Mouse (Mus musculus) adrenal gland, adult 18-20 months (tissue): Measurements from ENCODE around the gene Fastkd5. TPM values are rescaled to one million over a fixed set of nuclear protein-coding genes. Genes with fewer than 3 reads are reported as not detected.

ENCODE experiments used
- DNase-seq, 2 experiments: peaks; one replicate each; pipeline ENCODE4 v3.0.0; 2021 to 2022; ENCODE audit warnings: low spot score in 2 of 2
- total RNA-seq, 2 experiments: library from RNA; stranded (reverse); gene quantifications; 1 replicate in 1 of 2; 2 replicates in 1 of 2; pipeline ENCODE4 v1.2.3; 2021

Fastkd5 gene
- total RNA-seq, 2 experiments from 2014 or later = 13.8 to 14.6 TPM

DNA sequence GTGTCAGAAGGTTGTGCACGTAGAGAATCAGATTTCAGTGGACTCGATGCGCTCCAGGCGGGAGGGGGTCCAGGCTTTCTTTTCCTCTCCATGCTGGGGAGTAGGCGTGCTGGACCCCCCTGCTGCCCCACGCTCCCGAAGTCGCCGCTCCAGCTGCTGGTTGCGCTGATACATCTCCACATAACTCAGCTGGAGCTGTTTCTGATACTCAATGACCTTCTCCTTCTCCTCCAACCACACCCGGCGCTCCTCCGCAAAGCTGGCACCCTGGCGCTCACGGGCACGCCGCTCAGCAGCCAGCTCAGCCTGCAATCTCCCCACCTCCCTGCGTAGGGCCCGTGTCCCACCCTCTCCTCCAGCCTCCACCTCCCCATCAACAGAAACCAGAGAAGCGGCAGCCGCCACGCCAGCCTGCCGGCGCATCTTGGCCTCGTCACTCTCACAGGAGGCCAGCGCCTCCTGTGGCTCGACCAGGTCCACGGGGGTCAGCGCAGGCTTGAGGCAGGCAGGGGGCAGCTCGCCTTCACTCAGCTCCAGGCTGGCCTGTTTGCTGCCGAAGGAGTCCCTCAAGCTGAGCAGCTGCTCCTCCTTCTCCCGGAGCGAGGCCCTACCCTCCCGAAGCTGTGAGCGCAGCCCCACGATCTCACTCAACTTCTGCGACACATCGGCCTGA lies 5.0 kb upstream of the Fastkd5 start:
- no peak for DNase-seq

- DNase-seq = no peak
These were observed 4.3 kb upstream of the Fastkd5 start for GRCm38 (mm10) chr2:130634006-130634738.

- DNase-seq = no peak
These were observed 3.3 kb upstream of the Fastkd5 start for GRCm38 (mm10) chr2:130632887-130633675.

GRCm38 (mm10) chr2:130632416-130632815 lies 2.6 kb upstream of the Fastkd5 start:
- DNase-seq = no peak

GRCm38 (mm10) chr2:130629080-130629838 lies 568 bp downstream of the Fastkd5 start:
- no peak for DNase-seq

- no peak for DNase-seq
These were observed 1.4 kb downstream of the Fastkd5 start for GRCm38 (mm10) chr2:130628424-130628823.

DNA sequence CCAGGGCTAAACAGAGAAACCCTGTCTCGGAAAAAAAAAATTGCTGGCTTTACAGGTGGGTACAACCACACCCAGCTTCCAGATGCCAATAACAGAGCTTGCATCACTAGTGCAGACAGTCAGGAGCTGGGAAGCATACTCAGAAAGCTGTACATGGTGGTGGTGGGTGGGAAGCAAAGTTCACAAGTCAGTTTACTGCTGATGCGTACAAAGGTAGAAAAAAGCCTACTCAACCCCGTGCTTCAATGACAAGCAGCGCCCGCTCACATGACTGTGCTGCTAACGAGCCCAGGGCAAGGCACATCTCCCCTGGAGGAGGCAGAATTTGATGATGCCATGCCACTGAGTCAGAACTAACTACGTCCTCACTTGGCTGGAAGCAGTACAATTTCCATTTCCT lies 10.9 kb downstream of the Fastkd5 start:
- no peak for DNase-seq

GRCm38 (mm10) chr2:130613091-130613490 lies 16.7 kb downstream of the Fastkd5 start:
- DNase-seq = no peak

GRCm38 (mm10) chr2:130602195-130602594 lies 27.6 kb downstream of the Fastkd5 start:
- DNase-seq = no peak

DNA sequence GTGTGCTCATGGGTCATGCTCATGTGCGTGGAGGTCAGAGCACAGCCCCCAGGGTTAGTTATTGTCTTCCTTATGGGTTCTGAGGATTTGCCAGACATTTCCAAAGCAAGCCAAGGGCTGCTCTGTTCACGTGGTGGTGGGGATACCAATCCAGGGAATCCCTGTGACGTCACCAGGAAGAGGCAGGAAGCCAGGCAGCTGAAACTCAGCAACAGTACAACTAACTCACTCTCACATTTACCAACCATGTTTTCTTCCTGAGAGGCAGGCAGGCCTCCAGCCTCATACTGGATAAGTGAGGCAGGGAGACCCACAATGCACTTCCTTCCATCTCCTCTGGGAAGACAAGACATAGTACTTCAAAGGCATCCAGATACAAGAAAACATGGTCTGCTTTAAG lies 31.4 kb downstream of the Fastkd5 start:
- no peak for DNase-seq

- DNase-seq = no peak
These were observed 32.2 kb downstream of the Fastkd5 start for GRCm38 (mm10) chr2:130597601-130598010.

GRCm38 (mm10) chr2:130595596-130595995 lies 34.2 kb downstream of the Fastkd5 start:
- DNase-seq = no peak

- DNase-seq = no peak
These were observed 38.8 kb downstream of the Fastkd5 start for GRCm38 (mm10) chr2:130591016-130591415.

DNA sequence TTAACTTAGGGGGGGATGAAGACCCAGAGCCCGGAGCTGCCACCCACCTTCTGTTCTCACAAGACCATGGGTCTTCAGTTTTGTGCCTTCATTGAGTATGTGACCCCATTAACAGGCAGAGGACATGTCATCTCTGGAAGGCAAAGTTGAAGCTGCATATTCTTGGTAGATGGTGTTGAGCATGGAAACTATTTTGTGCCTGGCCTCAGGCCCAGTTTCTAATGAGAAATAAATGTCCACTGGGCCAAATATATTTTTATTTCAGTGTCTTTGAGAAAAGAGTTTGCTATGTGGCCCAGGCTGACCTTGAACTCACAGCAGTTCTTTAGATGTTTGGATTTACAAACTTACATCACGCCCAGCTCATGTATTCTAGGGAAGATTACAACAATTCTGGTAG lies 40.1 kb downstream of the Fastkd5 start:
- DNase-seq = no peak

DNA sequence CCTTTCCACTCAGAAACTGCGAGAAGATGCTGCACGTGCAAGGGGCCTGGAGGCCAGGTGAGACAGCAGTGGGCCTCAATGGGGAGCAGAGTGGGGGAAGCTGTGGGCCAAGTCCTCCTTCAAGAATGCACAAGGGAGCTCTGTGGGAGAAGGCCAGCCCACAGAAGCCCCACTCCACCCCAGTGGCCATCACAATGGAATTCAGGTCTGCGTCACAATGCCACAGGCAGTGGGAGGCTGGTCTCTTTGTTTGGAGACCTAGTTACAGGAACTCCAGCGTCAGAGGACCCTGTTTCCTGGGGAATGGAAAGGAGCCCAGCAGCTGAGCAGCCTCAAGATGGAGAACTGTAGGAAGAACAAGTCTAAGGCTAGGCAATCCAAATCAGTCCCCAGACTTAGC lies 40.7 kb downstream of the Fastkd5 start:
- DNase-seq = no peak

GRCm38 (mm10) chr2:130588373-130588772 lies 41.5 kb downstream of the Fastkd5 start:
- DNase-seq = no peak

DNA sequence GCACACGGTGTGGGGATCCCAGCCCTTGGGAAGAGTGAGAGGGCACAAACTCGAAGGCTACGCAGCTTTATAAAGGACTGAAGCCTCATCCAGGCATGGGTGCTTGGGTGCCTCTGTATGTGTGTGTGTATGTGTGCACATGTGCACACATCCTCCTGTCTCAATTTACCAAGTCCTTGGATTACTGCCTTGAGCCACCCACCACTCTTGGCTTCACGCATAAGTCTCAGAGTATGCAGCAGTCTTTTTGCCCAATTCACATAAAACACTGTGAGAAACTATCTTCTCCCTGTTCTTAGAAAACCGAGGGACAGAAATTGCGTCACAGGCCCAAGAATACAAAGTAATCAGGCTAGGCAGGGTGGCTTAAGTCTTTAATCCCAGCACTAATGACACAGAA lies 43.8 kb downstream of the Fastkd5 start:
- DNase-seq = no peak

DNA sequence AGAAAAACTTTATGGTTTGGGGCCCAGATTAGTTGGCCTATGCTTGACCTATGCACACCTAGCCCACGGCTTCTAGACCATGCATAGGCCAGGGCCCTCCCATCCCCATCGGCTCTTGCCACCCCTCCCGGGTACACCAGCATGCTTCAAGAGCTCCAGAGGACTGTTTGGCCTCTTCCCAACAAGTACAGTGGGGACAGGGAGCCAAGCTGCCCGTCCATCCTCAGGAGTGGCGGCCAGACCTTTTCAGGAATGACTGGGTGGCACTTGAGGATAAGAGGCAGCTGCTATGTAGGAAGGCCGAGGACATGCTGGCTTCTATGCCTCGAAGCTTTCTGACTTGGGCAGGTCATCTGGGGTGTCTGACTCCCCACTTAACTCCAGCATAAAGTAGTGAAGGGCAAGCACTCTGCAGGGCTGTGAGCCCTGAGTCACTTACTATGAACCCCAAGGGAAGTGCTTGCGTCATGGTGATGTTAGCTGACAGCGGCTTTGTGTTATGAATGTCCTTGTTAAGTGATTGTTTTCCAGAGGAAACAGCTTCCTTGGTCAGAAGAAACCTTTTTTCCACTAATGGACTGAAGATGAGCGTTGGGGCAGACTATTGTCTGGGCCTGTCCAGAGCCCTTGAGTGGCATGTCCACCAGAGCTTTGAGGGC lies 45.8 kb downstream of the Fastkd5 start:
- no peak for DNase-seq

GRCm38 (mm10) chr2:130582552-130582951 lies 47.3 kb downstream of the Fastkd5 start, which contains the start of gene Avp:
Gene Avp (minus strand): TSS chr2:130582554.
- DNase-seq = no peak

DNA sequence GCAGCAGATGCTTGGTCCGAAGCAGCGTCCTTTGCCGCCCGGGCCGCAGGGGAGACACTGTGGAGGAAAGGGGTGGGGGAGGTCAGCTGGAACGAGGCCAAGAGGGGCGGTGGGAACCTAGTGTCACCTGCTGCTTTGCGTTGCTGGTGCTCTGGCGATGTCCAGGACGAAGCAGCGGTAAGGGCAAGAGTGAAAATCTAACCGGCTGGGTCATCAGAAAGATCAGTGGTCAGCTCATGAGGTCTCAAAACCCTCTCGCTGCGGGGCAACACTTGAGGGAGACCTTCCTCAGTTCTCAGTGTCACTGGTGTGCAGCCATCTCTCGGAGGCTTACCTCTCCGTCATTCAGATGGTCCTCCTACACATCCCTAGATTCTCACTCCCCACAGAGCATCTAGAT lies 48.6 kb downstream of the Fastkd5 start:
- no peak for DNase-seq

- DNase-seq = no peak
These were observed 50.0 kb downstream of the Fastkd5 start for GRCm38 (mm10) chr2:130579791-130580190.
